Mouse (Mus musculus) embryonic stem cell, embryonic (primary cell): Measurements from ENCODE around the gene Cdc37l1.
"Not testable (repeated sequence)": the region's sequence is repeated elsewhere in the genome, so short reads cannot be mapped to it uniquely, and the experiment has no call there.

Experiments
- CTCF ChIA-PET, 4 experiments: fragments of 300-600 bp in 2 of 4; fragments of 350-600 bp in 2 of 4; sonication (Branson Sonifier 250); formaldehyde crosslinking; loops; one replicate each; lab custom pipeline; 2022; ENCODE audit warnings: inconsistent platforms in 2 of 4; lab: Charles Lee
- POLR2A ChIA-PET, 4 experiments: fragments of 300-600 bp in 2 of 4; fragments of 350-600 bp in 2 of 4; sonication (Branson Sonifier 250); formaldehyde crosslinking; loops; one replicate each; lab custom pipeline; 2022; ENCODE audit warnings: antibody characterized with exemption in 4 of 4, inconsistent platforms in 1 of 4; lab: Charles Lee

Cdc37l1 gene

DNA sequence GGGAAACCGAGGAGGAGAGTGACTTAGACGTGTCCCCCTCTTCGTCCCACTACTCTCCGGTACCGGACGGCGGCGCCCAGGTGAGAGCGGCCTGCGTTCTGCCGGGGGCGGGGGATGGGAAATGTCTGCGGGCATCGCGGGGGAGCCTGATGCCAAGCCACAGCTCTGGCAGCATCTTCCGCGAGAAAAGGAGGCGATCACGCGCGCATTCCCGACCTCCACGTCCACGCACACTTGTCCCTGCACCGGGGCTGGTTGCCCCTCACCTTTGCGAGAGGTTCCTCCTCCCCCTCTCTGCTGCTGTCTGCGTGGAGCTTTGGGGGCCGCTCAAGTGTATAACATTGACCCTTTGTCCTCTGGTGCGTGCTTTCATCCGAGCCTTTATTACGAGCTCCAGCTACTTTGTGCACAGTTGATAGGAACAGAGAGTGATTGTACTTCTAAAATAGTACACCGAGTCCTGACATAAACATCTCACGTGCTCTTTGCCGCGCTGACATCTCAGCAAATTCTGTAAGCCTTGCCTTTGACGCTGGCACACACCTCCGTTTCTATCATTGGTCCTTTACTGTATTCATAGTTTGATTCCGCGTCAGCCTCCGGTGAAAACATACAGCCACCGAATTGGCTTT lies 554 bp downstream of the Cdc37l1 start:
- CTCF ChIA-PET, result interaction anchor here in 2 of 4 experiments (0.9 to 1.1 kb wide), 2 partner anchors 27 to 365 kb away, joined by 3 read pairs; partner anchors contain the start of gene Plpp6 (in 1 of the 2)
- POLR2A ChIA-PET, result interaction anchor here (0.5 to 14.4 kb wide), 43 partner anchors 9 to 511 kb away, joined by 3 to 234 read pairs (median 6); partner anchors contain the start of genes 4430402I18Rik (in 2 of the 4), Ak3 (in 2 of the 4), Rcl1 (in 2 of the 4) and Plpp6 (in 1 of the 4)

DNA sequence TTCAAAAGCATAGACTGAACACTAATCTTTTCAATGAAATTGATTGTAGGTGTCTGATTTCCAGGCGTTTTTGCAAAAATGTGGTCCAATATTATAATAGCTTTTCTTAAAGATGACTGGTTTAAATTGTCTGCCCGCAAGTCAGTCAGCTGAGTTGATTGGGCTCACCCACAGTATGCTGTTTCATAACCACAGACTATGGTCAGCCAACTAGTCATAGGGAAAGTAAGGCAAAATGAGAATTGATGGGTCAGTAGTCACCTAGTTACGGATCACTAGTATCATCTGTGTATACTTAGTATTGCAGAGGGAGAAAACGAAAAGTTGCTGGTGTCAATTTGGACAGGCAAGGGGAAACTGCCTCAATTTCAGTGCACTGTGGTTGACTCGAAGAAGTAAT lies 1.2 kb downstream of the Cdc37l1 start:
- CTCF ChIA-PET, result interaction anchor here in 1 of 4 experiments (0.9 kb wide), 1 partner anchor 364 kb away, joined by 3 read pairs; no protein-coding TSS in a partner anchor
- POLR2A ChIA-PET, result interaction anchor here (0.6 to 14.4 kb wide), 27 partner anchors 10 to 158 kb away, joined by 3 to 234 read pairs (median 9); partner anchors contain the start of genes 4430402I18Rik (in 2 of the 4), Plpp6 (in 1 of the 4) and Rcl1 (in 1 of the 4)

DNA sequence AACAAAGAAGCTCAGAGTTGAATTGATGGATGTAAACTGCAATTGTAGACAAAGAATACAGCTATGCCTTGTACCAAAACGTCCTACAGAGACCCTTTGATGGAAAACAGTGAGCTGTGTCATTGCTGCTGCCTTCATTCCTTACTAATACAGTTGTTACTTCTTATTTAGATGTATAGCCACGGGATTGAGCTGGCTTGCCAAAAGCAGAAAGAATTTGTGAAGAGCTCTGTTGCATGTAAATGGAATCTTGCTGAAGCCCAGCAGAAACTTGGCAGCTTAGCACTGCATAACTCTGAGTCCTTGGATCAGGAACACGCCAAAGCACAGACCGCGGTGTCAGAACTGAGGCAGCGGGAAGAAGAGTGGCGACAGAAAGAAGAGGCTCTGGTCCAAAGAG lies 4.7 kb downstream of the Cdc37l1 start:
- CTCF ChIA-PET, result interaction anchor here in 2 of 4 experiments (0.5 to 0.6 kb wide), 2 partner anchors 758 to 813 kb away, joined by 3 read pairs; no protein-coding TSS in a partner anchor
- POLR2A ChIA-PET, result interaction anchor here in 3 of 4 experiments (0.8 to 14.4 kb wide), 7 partner anchors 10 to 53 kb away, joined by 4 to 234 read pairs (median 6); partner anchors contain the start of gene Ak3 (in 1 of the 3)

DNA sequence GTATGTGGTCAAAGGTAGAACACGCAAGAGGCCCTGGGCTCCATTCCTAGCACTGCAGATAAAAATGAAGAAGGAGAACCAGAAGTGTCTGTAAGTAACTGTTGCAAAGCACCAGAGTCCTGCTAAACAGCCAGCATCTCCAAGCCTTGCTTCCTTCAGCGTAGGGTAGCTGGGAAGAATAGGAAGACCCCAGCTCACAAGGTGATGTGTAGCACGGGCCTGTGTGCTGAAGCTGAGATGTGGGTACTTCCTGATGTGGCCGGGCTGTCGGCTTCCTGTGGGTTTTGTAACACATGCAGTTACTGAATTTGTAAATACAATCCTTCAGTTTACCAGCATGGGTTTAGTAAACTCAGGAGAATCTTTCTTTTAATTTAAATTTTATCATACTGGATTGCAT lies 5.2 kb downstream of the Cdc37l1 start:
- CTCF ChIA-PET, result no interaction called here
- POLR2A ChIA-PET, result interaction anchor here (0.8 to 14.4 kb wide), 8 partner anchors 9 to 52 kb away, joined by 3 to 234 read pairs (median 6); partner anchors contain the start of gene Ak3 (in 1 of the 4)

DNA sequence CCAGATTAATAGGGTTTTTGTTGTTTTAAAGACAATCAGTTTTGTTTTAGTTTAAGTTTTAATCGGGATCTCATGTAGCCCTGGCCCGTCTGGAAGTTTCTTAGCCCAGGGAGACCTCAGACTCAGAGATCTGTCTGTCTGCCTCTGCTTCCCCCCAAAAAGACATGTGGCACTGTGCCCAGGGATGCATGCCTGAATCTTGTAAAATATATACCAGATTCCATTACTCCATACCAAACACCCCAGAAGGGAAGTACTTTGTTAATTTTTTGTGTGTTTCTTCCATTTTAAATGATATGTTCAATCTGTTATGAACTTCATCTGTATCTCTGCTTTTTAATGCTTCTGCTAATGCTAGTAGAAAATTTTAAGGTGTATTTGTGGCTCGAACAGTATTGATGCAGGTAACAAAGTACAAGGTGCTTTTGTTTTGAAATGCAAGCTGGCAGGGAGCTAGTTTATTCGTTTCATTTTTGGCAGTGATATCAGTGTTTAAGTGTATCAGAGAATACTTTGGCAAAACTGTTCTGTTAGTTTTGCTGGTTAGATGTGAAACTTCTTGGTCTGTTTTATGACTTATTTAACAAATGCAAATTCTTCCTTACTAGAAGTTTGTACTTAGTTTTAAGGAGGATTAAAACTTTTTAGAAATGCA lies 8.0 kb downstream of the Cdc37l1 start:
- ChIA-PET POLR2A (interaction anchor here in 2 of 4 experiments (1.0 to 14.4 kb wide), 4 partner anchors 9 to 103 kb away, joined by 3 to 234 read pairs (median 4); partner anchors contain the start of genes Cdc37l1 (in 1 of the 2) and Rcl1 (in 1 of the 2)), CTCF (no interaction called here)

DNA sequence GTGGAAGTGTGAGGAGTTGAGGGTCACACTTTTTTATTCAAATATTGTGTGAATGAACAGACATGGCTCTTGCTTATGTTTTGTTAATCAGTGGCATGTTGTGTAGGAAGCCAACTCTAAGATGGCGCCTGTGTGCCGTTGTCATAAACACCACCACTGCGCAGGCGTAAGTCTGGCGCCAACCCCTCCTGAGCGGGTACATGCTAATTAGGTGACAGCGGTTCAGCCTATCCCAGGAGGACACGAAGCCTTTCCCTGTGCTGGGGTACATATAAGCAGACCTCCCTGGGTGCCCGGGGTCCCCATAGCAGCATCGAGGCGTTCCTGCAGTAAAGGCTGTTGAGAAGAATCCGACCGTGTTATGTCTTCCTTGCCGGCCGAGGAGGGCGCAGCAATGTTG lies 10.2 kb downstream of the Cdc37l1 start:
- CTCF ChIA-PET, result not testable (repeated sequence)
- POLR2A ChIA-PET, result interaction anchor here in 2 of 4 experiments (0.5 to 4.6 kb wide), 11 partner anchors 8 to 988 kb away, joined by 3 to 42 read pairs (median 4); partner anchors contain the start of genes Cdc37l1 (in 2 of the 2) and Ak3 (in 1 of the 2)

DNA sequence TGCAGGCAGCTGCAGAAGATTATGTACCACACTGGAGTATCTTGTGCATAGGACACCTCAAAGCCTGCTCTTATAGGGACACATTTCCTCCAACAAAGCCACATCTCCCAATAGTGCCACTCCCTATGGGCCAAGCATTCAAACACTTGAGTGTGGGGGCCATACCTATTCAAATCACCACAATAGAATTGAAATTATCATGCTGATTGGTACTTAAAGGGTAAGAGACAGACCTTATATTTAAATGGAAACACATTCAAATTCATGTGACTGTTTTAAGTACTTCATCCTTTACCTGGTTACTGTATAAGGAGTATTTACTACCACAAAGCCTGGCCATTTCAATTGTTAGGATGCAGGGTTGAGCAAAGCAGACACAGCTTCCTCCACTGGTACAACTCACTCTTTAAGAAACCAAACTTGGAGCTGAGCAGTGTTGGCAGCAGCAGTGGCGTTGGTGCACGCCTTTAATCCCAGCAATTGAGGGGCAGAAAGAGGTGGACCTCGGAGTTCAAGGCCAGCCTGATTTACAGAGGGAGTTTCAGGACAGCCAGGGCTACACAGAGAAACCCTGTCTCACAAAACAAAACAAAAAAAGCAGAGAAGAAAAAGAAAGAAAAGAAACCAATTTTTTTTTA lies 18.0 kb downstream of the Cdc37l1 start:
- POLR2A ChIA-PET, result interaction anchor here (0.5 to 9.3 kb wide), 49 partner anchors 8 to 799 kb away, joined by 3 to 234 read pairs (median 4); partner anchors contain the start of genes Cdc37l1 (in 4 of the 4), Ak3 (in 2 of the 4) and Rcl1 (in 1 of the 4)
- CTCF ChIA-PET, result interaction anchor here in 1 of 4 experiments (0.7 kb wide), 1 partner anchor 248 kb away, joined by 3 read pairs; no protein-coding TSS in a partner anchor

DNA sequence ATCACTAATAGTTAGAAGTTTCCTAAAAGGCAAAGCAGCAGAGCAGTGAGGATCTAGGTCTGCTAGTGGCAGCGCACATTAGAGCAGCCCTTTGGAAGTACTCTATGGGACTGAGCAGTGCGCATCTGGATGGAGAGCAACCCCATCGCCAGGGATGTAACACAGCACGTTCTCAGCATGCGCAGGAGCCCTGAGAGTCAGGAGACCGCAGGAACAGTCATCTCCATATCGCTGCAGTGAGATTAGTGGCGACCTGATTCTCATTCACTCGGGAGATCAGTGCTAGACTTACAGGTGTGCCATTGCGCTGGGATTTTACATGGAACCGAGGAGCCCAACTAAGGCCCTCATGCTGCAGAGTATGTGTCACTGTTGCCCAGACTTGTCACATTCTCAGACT lies 18.9 kb downstream of the Cdc37l1 start:
- ChIA-PET POLR2A (interaction anchor here (0.6 to 9.3 kb wide), 32 partner anchors 8 to 359 kb away, joined by 3 to 234 read pairs (median 7); partner anchors contain the start of genes Cdc37l1 (in 4 of the 4) and Ak3 (in 1 of the 4)), CTCF (interaction anchor here in 1 of 4 experiments (0.7 kb wide), 1 partner anchor 249 kb away, joined by 3 read pairs; no protein-coding TSS in a partner anchor)

DNA sequence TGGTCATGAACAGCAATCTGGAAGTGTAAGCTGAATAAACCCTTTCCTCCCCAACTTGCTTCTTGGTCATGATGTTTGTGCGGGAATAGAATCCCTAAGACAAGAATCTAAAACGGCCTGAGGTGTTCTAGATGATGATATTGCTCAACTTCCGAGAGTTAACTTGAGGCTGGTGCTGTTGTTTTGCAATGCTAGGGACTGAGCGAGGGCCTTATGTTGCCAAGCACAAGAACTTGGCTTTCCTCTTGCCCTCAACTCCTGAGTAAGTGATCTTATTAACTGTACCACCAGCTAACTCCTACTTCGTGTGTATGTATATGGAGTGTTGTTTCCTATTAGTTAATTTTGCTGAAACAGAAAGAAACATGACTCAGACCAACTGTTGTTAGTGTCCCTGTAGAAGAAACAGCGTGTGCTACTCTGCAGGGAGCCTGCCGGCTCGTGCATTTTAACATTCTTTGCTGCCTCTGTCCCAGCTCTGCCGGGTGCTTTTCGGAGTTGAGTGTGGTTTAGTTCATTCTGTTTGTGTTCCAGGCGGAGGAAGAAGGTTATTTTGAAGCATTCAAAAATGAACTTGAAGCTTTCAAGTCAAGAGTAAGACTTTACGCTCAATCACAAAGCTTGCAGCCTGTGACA lies 21.3 kb downstream of the Cdc37l1 start:
- CTCF ChIA-PET, result interaction anchor here in 1 of 4 experiments (0.5 to 1.7 kb wide), 3 partner anchors 9 to 344 kb away, joined by 3 read pairs; no protein-coding TSS in a partner anchor
- POLR2A ChIA-PET, result interaction anchor here in 2 of 4 experiments (0.6 to 9.3 kb wide), 9 partner anchors 8 to 174 kb away, joined by 3 to 234 read pairs (median 6); partner anchors contain the start of gene Cdc37l1 (in 2 of the 2)

DNA sequence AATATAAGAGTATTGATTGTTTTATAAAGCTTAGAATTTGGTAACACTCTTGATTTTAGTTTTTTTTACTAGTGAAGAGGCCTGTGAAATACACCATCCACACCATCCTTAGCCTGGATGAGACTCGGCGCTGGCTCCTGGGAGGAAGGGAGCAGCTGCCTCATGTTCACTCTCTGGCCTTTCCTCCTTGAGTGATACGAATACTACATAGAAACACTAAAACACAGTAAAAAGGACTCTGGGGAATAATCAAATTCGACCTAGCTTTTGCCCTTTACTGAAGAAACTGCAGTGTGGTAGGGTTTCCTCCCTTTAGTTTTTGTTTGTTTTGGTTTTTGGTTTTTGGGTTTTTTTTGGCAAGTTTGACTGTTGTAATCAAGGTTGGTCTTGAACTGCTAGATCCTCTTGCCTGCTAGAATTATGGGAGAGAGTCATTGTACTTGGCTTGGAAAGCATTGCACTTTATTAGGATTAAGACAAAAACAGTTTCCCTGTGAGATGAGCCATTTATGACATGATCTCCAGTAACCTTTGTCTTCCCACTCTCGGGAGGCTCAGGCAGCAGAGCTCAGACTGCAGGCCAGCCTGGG lies 24.4 kb downstream of the Cdc37l1 start:
- CTCF ChIA-PET, result no interaction called here
- POLR2A ChIA-PET, result interaction anchor here in 3 of 4 experiments (0.5 to 1.8 kb wide), 10 partner anchors 9 to 278 kb away, joined by 3 to 8 read pairs (median 3); partner anchors contain the start of gene 4430402I18Rik (in 1 of the 3)

DNA sequence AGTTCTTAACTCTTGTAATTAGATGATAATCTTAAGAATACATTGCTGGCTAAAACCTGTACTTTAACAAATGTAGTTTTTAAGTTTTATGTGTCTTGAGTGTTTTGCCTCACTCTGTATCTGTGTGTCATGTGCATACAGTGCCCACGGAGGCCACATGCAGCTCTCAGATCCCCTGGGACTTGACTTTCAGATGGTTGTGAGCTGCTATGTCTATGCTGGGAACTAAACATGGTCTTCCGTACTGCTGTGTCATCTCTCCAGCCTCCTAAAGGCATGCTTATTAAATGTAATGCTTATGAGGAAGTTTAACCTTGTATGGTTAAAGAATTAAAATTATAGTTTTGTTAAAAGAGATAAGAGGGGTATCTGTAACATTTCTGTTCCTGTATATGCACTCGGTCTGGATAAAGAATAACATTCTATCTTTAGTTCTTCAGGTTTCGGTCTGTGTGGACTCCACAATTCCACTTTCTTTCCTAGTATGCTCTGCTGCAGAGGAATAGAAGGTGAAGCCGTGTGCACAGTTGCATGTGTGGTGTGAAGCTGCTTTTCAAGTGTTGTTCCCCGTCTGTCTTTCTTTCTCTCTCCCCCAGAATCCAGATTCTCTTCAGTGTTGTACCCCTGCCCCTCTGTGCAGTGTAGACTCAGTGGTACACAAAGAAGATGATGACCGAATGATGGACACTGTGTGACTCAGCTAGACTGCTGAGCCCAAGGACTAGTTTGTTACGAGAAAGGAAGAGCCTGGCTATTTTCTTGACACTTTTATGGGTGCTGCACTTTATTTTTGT lies 25.5 kb downstream of the Cdc37l1 start:
- ChIA-PET CTCF (no interaction called here), POLR2A (interaction anchor here in 2 of 4 experiments (1.1 to 4.4 kb wide), 4 partner anchors 8 to 13 kb away, joined by 3 to 33 read pairs (median 8); no protein-coding TSS in a partner anchor)

DNA sequence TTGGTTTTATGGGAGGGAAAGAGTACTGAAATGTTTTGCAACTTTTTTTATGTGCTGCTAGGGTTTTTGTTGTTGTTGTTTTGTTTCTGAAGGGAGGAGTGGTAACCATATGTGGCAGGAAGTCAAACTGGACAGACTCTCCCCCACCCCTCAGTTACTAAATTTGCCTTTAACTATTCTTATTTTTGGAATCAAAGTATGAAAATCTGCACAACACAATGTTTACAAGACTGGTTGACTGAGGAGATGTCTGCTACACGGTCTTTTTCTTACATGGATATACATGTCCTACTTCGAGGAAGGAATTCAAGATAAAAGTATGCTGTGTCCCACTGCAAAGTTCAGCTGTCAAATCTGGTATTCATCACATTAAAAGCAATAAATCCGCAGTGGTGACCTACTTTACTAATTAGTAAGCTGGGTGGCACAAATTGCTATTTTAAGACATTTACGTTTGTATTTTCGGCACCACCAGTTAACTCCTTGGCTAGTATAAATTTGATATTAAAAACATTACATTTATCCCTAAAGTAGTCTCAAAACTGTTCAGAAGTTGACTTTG lies 26.1 kb downstream of the Cdc37l1 start:
- ChIA-PET CTCF (interaction anchor here in 1 of 4 experiments (0.6 kb wide), 1 partner anchor 189 kb away, joined by 3 read pairs; no protein-coding TSS in a partner anchor), POLR2A (interaction anchor here in 2 of 4 experiments (0.7 to 4.5 kb wide), 10 partner anchors 8 to 248 kb away, joined by 3 to 37 read pairs (median 4); partner anchors contain the start of gene Cdc37l1 (in 2 of the 2))

DNA sequence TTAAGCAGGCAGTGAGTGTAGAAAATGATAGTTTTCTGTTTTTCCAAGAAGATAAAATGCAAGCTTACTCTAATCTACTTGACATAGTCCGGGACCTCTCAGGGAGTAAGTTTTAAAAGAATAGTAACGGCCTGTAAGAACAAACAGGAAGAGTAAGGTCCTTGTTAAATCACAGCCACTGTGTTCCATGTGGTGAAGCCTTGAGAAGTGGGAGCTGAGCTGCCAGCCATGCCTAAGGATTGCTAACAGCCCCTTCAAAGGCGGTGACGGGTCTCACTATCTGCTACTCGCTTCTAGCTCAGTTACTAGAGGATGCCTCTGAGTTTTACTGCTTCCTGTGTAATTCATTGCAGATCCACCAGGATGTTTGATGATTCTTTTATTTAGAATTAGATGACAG lies 26.6 kb downstream of the Cdc37l1 start:
- CTCF ChIA-PET, result interaction anchor here in 1 of 4 experiments (0.6 kb wide), 1 partner anchor 190 kb away, joined by 3 read pairs; no protein-coding TSS in a partner anchor
- POLR2A ChIA-PET, result interaction anchor here in 2 of 4 experiments (0.7 to 4.5 kb wide), 11 partner anchors 8 to 247 kb away, joined by 3 to 37 read pairs (median 3); partner anchors contain the start of gene Cdc37l1 (in 2 of the 2)

DNA sequence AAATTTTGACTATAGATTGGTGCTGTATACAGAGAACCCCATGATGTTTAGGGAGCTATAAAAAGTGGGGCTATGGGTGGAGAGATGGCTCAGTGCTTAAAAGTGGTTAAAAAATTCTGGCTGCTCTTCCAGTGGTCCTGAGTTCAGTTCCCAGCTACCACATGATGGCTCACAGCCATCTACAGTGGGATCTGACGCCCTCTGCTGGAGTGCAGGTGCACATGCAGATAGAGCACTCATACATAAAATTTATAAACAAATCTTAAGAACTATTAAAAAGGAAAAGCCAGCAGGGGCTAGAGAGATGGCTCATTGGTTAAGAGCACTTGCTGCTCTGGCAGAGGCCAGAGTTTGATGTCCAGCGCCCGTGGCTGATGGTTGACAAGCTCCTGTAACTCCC lies 29.5 kb downstream of the Cdc37l1 start:
- ChIA-PET CTCF (interaction anchor here (0.6 to 2.0 kb wide), 23 partner anchors 9 to 943 kb away, joined by 3 to 5 read pairs (median 3); partner anchors contain the start of genes Ak3 (in 2 of the 4), 4430402I18Rik (in 1 of the 4) and Plpp6 (in 1 of the 4)), POLR2A (interaction anchor here in 3 of 4 experiments (0.6 to 4.5 kb wide), 14 partner anchors 9 to 47 kb away, joined by 3 to 37 read pairs (median 4); partner anchors contain the start of gene Cdc37l1 (in 2 of the 3))

DNA sequence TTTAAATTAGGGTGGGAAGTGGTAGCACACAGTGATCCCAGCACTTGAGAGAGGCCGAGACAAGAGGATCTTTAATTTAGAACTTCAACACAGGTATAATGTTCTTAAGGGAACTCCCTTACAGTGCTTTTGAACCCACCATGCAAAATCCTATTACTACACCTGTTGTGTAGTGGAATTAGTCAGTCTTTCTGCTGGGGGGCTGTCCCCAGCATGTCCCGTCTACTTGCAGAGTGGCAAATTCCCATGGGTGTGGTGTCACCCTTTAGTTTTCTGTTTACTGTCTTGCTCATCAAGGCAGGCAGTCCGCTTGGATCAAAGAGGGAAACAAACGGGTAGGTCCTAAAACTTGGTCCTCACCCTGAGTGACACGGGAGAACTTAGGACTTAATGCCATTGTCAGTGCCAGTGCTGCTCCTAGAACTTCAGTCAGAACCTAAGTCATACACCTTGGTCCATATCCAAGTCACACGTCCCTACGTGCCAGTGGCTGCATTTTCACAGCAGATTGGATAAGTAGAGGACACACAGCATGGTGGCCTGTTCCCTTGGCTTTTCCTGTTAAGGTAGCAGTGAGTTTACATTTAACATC lies 31.7 kb downstream of the Cdc37l1 start:
- ChIA-PET POLR2A (no interaction called here), CTCF (no interaction called here)
